Mouse (Mus musculus) right cerebral cortex, postnatal 14 days (tissue): ENCODE measurements around the gene Olfr810.

Source experiments
- DNase-seq: peaks from one replicate; pipeline ENCODE4 v3.0.0; 2022

The Olfr810 gene

GRCm38 (mm10) chr10:129794817-129795216 lies at the start of gene Olfr810:
Gene Olfr810 (minus strand): TSS chr10:129794917.
- DNase-seq: no peak

DNA sequence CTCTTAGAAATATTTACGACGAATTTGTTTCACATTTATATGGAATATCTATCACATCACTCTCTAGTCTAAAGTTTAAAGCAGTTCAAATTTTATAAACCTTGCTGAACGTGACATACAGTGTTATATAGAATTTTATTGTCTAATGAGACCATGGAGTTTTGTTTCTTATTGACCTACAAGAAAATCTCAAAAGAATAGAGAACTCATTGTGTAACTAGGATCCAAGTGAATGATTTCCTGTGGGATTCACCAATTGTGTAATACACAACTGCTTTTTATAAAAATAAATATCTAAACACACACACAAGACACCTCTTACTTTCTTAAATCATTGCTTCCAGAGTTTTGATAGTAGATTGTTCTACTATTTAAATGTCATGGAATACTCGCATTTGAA lies 9.6 kb upstream of the Olfr810 start, which contains the start of gene Olfr811:
TSS of gene Olfr811 (minus strand) at position 101 of the 400 bp plus-strand sequence.
- no peak for DNase-seq

GRCm38 (mm10) chr10:129778123-129778522 lies 16.6 kb downstream of the Olfr810 start:
- DNase-seq: no peak

DNA sequence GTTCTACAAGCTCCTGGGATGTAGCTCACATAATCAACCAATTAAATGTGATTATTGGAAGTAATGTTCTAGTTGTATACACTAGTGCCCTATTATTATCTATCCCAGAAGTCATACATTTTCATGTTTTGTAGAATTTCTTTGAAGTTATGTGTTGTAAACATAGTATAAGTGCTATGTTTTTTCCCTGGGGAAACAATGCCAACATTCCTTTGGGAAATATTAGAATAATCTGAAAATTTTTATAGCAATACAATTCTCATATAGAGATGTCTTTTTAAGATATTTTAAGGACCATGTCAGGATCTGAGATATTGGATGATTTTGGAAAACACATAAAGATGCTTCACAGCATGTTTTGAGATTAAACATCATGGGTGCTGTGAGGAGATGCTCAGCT lies 20.4 kb downstream of the Olfr810 start, which contains the start of gene Olfr809:
TSS of gene Olfr809 (plus strand) at position 301 of the 400 bp plus-strand sequence.
- no peak for DNase-seq

DNA sequence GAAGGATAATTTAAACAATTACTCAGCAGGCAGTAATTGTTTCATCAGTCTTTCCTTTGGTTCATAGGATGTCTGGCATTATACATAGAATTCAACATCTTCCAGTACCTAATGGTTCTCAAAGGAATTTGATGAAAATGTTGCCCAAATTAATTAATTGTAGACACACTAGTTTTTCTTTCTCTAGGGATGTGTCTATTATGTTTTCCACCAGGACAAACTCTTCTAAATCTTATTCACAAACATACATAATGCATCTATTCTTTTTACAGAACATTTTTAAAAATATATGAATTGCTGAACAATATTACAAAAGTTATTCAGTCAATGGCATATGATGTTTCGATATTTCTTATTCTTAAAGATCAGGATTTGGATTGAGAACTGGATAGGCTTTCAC lies 29.5 kb downstream of the Olfr810 start, which contains the start of gene Olfr808:
TSS of gene Olfr808 (plus strand) at position 301 of the 400 bp plus-strand sequence.
- DNase-seq: no peak

GRCm38 (mm10) chr10:129757693-129758092 lies 37.0 kb downstream of the Olfr810 start, which contains the start of gene Olfr807:
Gene Olfr807 (minus strand): TSS chr10:129757793.
- no peak for DNase-seq

- no peak for DNase-seq
These were observed 52.9 kb downstream of the Olfr810 start, which contains the start of gene Olfr806 for GRCm38 (mm10) chr10:129741821-129742220. Gene Olfr806 (minus strand): TSS chr10:129741921.
